In genomic region chr13:34125711-34126110, GRCm38 (mm10) we compare ENCODE assay signal across 10 mouse cellular contexts. TPM values are rescaled to one million over a fixed set of nuclear protein-coding genes. Genes with fewer than 3 reads are reported as not detected.
DNase-seq lines count a peak whose midpoint lies in the region; ATAC-seq and TF ChIP-seq lines count a peak whose summit lies in the region.
"Had no signal": no experiment of that assay in that cellular context is flagged by ENCODE, and none has a peak within 500 bp of the region (broad histone marks: within the 10 kb centered on the region; RNA-seq: fewer than 3 reads in every experiment).

No protein-coding gene starts in this region.

- 0 out of 2 replicates have a peak overlapping the region, but pooled peaks have one; percentile 29 for H3K27ac ChIP-seq in forebrain, postnatal 0 days (ENCODE audit: low read depth, low read length)
- H3K27ac ChIP-seq in midbrain, embryonic 15.5 days, result peak overlapping the region; percentile 34; the same call in 1 of the 2 replicates

- no peaks in the 10 kb centered on the region for H3K27me3 ChIP-seq in forebrain, postnatal 0 days (ENCODE audit: insufficient read depth, low read length)
- no peaks in the 10 kb centered on the region for H3K27me3 ChIP-seq in midbrain, embryonic 15.5 days (replicated peaks)

- peaks cover 18% of the 10 kb centered on the region; the same call in 1 of the 2 replicates for H3K4me1 ChIP-seq in forebrain, postnatal 0 days (ENCODE audit: insufficient read depth)
- peaks cover 36% of the 10 kb centered on the region for H3K4me1 ChIP-seq in midbrain, embryonic 15.5 days

- H3K9ac ChIP-seq in forebrain, postnatal 0 days, result peak overlapping the region; percentile 48
- peak overlapping the region; percentile 49 for H3K9ac ChIP-seq in midbrain, embryonic 15.5 days

- peak overlapping the region; percentile 87 for H3K4me2 ChIP-seq in forebrain, postnatal 0 days (ENCODE audit: low read depth)
- H3K4me2 ChIP-seq in midbrain, embryonic 15.5 days, result peak overlapping the region; percentile 94

- peak; percentile 48 for DNase-seq in gastrocnemius, adult 18-20 months (ENCODE audit: low spot score)
- no peak for DNase-seq in gastrocnemius, postnatal 4 days (ENCODE audit: low spot score in 2 of 2)
- DNase-seq in forebrain, postnatal 0 days, result no peak
- DNase-seq in kidney, adult 11 months, result peak; percentile 76
- no peak for DNase-seq in lung, postnatal 4 days
- no peak for DNase-seq in spleen, postnatal 14 days (ENCODE audit: low spot score in 2 of 2)
- DNase-seq: layer of hippocampus, postnatal 36 days; lung, adult 18-20 months had no signal

- 17% methylated on average over 4 of the region's 4 CpGs for WGBS in forebrain, postnatal 0 days
- WGBS in midbrain, embryonic 15.5 days, result 31% methylated on average over 4 of the region's 4 CpGs

- peak overlapping the region; percentile 40 for H3K4me3 ChIP-seq in forebrain, postnatal 0 days (ENCODE audit: low read depth, low read length)
- peak overlapping the region; percentile 47 for H3K4me3 ChIP-seq in midbrain, embryonic 15.5 days

- H3K36me3 ChIP-seq in forebrain, postnatal 0 days (ENCODE audit: insufficient read depth), result 0 out of 2 replicates have a peak, but pooled peaks cover 14% of the 10 kb centered on the region
- no peaks in the 10 kb centered on the region; the same call in 1 of the 2 replicates for H3K36me3 ChIP-seq in midbrain, embryonic 15.5 days (replicated peaks)

- no peak for ATAC-seq in forebrain, postnatal 0 days
- no peak for ATAC-seq in midbrain, embryonic 15.5 days (replicated peaks)
- no peak for ATAC-seq in erythroid progenitor cell, adult 5-6 weeks (replicated peaks; ENCODE audit: low FRiP score, poor library complexity, severe bottlenecking)

- no peak for TF ChIP-seq CTCF in forebrain, postnatal 0 days (IDR thresholded peaks at IDR 0.05; ENCODE audit: low read depth)

- H3K9me3 ChIP-seq in forebrain, postnatal 0 days (ENCODE audit: low read length), result no peaks in the 10 kb centered on the region
- H3K9me3 ChIP-seq in midbrain, embryonic 15.5 days, result no peaks in the 10 kb centered on the region

RNA-seq across cellular contexts. Expression of gene Tubb2b, which starts 4.6 kb away (rescaled TPM):
- total RNA-seq in gastrocnemius, adult 18-20 months (2021), result 1 to 10 TPM; 1.6 to 2.8 TPM
- total RNA-seq in gastrocnemius, postnatal 4 days (2021), result 10 to 100 TPM; 74.8 to 91.5 TPM
- total RNA-seq in forebrain, postnatal 0 days (2014; rRNA removed), result 5,538 and 5,638 TPM in 2 replicates
- 1,072 and 1,153 TPM in 2 replicates for polyA plus RNA-seq in forebrain, postnatal 0 days (2015; fragmentation: Nextera tagmentation; extraction: Ambion mirVana)
- 1,126 and 1,130 TPM in 2 replicates for polyA plus RNA-seq in midbrain, embryonic 15.5 days (2015; fragmentation: Nextera tagmentation; extraction: Ambion mirVana)
- total RNA-seq in erythroid progenitor cell, adult 5-6 weeks (2015; ENCODE audit: low replicate concordance), result not detected in 2 replicates
- total RNA-seq in erythroid progenitor cell, adult 5-6 weeks (2017; ENCODE audit: low replicate concordance), result 1.4 TPM in 1 of 2 replicates, not detected in the other

RNA-seq across cellular contexts. Expression of gene Psmg4, which starts 37.1 kb away (rescaled TPM):
- total RNA-seq in gastrocnemius, adult 18-20 months (2021), result 10 to 100 TPM; 14.8 to 23.0 TPM
- 10 to 100 TPM; 38.1 to 41.7 TPM for total RNA-seq in gastrocnemius, postnatal 4 days (2021)
- 56.6 and 108 TPM in 2 replicates for total RNA-seq in forebrain, postnatal 0 days (2014; rRNA removed)
- 99.0 and 150 TPM in 2 replicates for polyA plus RNA-seq in forebrain, postnatal 0 days (2015; fragmentation: Nextera tagmentation; extraction: Ambion mirVana)
- 66.6 and 69.2 TPM in 2 replicates for polyA plus RNA-seq in midbrain, embryonic 15.5 days (2015; fragmentation: Nextera tagmentation; extraction: Ambion mirVana)
- total RNA-seq in erythroid progenitor cell, adult 5-6 weeks (2015; ENCODE audit: low replicate concordance), result 3.8 and 10.5 TPM in 2 replicates
- 4.4 and 36.2 TPM in 2 replicates for total RNA-seq in erythroid progenitor cell, adult 5-6 weeks (2017; ENCODE audit: low replicate concordance)

RNA-seq across cellular contexts. Expression of gene Tubb2a, which starts 47.9 kb away (rescaled TPM):
- total RNA-seq in gastrocnemius, adult 18-20 months (2021), result 10 to 100 TPM; 10.0 to 17.1 TPM
- 100 to 1,000 TPM in 1 of 2 experiments, 10 to 100 TPM in 1; 99.9 to 117 TPM for total RNA-seq in gastrocnemius, postnatal 4 days (2021)
- total RNA-seq in forebrain, postnatal 0 days (2014; rRNA removed), result 4,454 and 4,559 TPM in 2 replicates
- polyA plus RNA-seq in forebrain, postnatal 0 days (2015; fragmentation: Nextera tagmentation; extraction: Ambion mirVana), result 3,524 and 3,579 TPM in 2 replicates
- polyA plus RNA-seq in midbrain, embryonic 15.5 days (2015; fragmentation: Nextera tagmentation; extraction: Ambion mirVana), result 3,188 and 3,263 TPM in 2 replicates
- 27.7 and 29.6 TPM in 2 replicates for total RNA-seq in erythroid progenitor cell, adult 5-6 weeks (2015; ENCODE audit: low replicate concordance)
- total RNA-seq in erythroid progenitor cell, adult 5-6 weeks (2017; ENCODE audit: low replicate concordance), result 27.4 and 38.5 TPM in 2 replicates

Comparison
In these comparisons a context has a peak if more than half of its experiments do, and no peak if none do; other contexts are left out.
1. DNase-seq: peak in gastrocnemius, adult 18-20 months (single experiment) and kidney, adult 11 months (single experiment); none in gastrocnemius, postnatal 4 days (0 of 2), forebrain, postnatal 0 days (single experiment), lung, postnatal 4 days (0 of 2) and spleen, postnatal 14 days (0 of 2).
2. RNA of gene Tubb2b, which starts 4.6 kb away (total RNA-seq): 5,538 to 5,638 TPM in forebrain, postnatal 0 days; 74.8 to 91.5 TPM in gastrocnemius, postnatal 4 days, 1.6 to 2.8 TPM in gastrocnemius, adult 18-20 months and 1.4 TPM in erythroid progenitor cell, adult 5-6 weeks; every median in the first group is over 10 times any median in the second.
3. RNA of gene Tubb2a, which starts 47.9 kb away (total RNA-seq): 4,454 to 4,559 TPM in forebrain, postnatal 0 days; 99.9 to 117 TPM in gastrocnemius, postnatal 4 days, 27.4 to 38.5 TPM in erythroid progenitor cell, adult 5-6 weeks and 10.0 to 17.1 TPM in gastrocnemius, adult 18-20 months; every median in the first group is over 10 times any median in the second.